Mouse (Mus musculus) bone marrow macrophage, adult 2 months (primary cell): ENCODE data around the gene Alpl.

Experiments used
- CTCF ChIP-seq: IDR thresholded peaks from 2 replicates; pipeline ENCODE4 v1.5.1; 2012; ENCODE audit warnings: low read depth, mild to moderate bottlenecking, low read length, moderate library complexity
- POLR2A ChIP-seq: IDR thresholded peaks from 2 replicates; pipeline ENCODE4 v1.6.1; 2012; ENCODE audit warnings: mild to moderate bottlenecking, low read depth, low read length, borderline replicate concordance

DNA sequence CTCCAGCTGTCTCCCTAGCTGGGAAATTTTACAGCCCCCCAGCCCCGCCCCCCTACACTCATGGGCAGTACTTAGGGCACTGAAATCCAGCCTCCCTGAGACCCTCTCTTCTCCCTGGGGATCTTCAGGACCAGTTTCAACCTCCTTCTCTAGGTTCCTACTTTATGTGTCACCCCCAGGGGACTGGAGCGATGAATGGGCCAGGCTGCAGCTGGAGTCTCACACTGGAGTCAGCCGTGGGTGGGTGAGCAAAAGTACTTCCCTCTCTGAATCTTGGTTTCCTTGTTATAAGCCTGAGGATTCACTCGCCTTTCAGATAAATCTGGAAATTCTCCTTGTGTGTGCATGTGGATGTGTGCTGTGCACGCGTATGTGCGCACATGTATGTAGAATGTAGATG lies 18.0 kb upstream of the Alpl start:
- TF ChIP-seq CTCF (no peak), POLR2A (no peak)
